Mouse (Mus musculus): ENCODE data around the gene Msh6. TPM values are rescaled to one million over a fixed set of nuclear protein-coding genes. Genes with fewer than 3 reads are reported as not detected.
"Not testable (repeated sequence)": the region's sequence is repeated elsewhere in the genome, so short reads cannot be mapped to it uniquely, and the experiment has no call there.

The Msh6 gene
- polyA plus RNA-seq, 1 experiment from 2014 or later = 89.1 TPM

DNA sequence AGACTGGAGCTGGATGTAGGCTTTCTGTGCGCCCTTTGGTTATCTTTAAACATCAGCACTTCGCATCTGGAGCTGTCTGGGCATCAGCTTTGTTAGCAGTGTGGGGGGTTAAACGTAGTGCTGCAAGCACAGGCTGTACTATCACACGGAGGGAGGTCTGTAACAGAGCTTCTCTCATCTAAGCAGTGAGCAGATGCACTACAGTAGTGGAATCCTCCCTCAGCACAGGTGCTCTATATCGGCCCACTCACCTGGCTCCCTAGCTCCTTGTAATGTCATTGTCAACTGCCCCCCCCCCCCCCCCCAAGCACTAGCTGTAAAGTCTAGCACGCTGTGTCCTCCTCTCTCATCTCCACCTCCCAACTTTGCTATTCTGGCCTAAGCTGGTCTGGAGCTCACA lies 12.6 kb downstream of the Msh6 start:
- no peak overlapping the region for H3K27ac ChIP-seq (replicated peaks)
- H3K36me3 ChIP-seq (replicated peaks) = peaks cover 100% of the 10 kb centered on the region
- H3K4me3 ChIP-seq = no peak overlapping the region
- H3K27me3 ChIP-seq (replicated peaks; ENCODE audit: low read depth, poor library complexity, severe bottlenecking) = no peaks in the 10 kb centered on the region
- WGBS = 80% methylated on average over 6 of the region's 6 CpGs
- no peaks in the 10 kb centered on the region for H3K4me1 ChIP-seq
- no peaks in the 10 kb centered on the region for H3K9me3 ChIP-seq
- DNase-seq (ENCODE audit: low spot score) = no peak

- no peak overlapping the region for H3K27ac ChIP-seq (replicated peaks)
- WGBS = 92% methylated on average over 3 of the region's 3 CpGs
- no peaks in the 10 kb centered on the region for H3K4me1 ChIP-seq
- no peak for DNase-seq (ENCODE audit: low spot score)
- H3K9me3 ChIP-seq = no peaks in the 10 kb centered on the region
- no peaks in the 10 kb centered on the region for H3K27me3 ChIP-seq (replicated peaks; ENCODE audit: low read depth, poor library complexity, severe bottlenecking)
- peaks cover 100% of the 10 kb centered on the region for H3K36me3 ChIP-seq (replicated peaks)
- H3K4me3 ChIP-seq = no peak overlapping the region
These were observed 17.3 kb downstream of the Msh6 start for GRCm38 (mm10) chr17:87992154-87992553.

DNA sequence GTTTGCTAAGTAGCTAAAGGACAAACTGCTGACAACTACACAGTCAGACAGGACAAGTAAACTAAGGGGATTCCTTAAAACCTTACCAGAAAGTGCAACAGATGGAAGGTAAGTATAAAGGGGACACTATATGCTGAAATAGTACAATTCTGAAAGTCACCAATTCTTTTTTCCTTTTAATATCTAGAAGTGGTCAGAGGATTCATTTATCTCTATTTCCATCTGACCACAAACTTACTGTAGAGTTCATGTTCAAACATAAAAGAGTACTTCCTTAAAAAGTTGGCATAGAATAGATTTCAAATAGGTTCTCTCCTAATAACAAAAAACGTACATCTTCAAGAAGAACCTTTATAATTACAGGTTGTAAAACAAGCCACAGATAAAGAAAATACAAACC lies 18.5 kb downstream of the Msh6 start:
- Histone ChIP-seq H3K27ac (replicated peaks) (no peak overlapping the region), H3K4me3 (no peak overlapping the region), H3K9me3 (no peaks in the 10 kb centered on the region), H3K4me1 (no peaks in the 10 kb centered on the region), H3K36me3 (replicated peaks) (peaks cover 100% of the 10 kb centered on the region), H3K27me3 (replicated peaks; ENCODE audit: low read depth, poor library complexity, severe bottlenecking) (no peaks in the 10 kb centered on the region)
- 93% methylated on average over 1 of the region's 1 CpGs for WGBS
- DNase-seq (ENCODE audit: low spot score) = no peak

GRCm38 (mm10) chr17:87997808-87998207 lies 22.9 kb downstream of the Msh6 start:
- Histone ChIP-seq H3K9me3 (no peaks in the 10 kb centered on the region), H3K27ac (replicated peaks) (no peak overlapping the region), H3K36me3 (replicated peaks) (peaks cover 95% of the 10 kb centered on the region), H3K4me1 (no peaks in the 10 kb centered on the region), H3K27me3 (replicated peaks; ENCODE audit: low read depth, poor library complexity, severe bottlenecking) (no peaks in the 10 kb centered on the region), H3K4me3 (no peak overlapping the region)
- DNase-seq (ENCODE audit: low spot score) = no peak
- 89% methylated on average over 4 of the region's 4 CpGs for WGBS

DNA sequence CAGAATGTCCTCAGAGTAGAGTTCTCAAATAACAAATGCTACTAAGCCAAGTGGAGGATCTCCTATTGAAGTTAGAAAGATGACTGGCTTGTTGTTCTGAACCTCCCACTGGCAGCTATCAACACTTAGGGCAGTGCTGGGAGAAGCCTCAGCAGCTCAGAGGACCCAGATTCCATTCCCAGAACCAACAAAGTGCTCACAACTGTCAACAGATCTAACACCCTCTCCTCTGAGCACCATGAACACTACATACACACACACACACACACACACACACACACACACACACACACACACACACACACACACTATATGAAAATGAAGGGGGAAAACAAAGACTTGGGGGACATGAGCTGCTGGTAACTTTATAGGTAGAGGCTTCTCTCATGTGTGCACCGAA lies 30.0 kb downstream of the Msh6 start:
- Histone ChIP-seq H3K36me3 (replicated peaks) (peaks cover 90% of the 10 kb centered on the region), H3K27ac (replicated peaks) (no peak overlapping the region), H3K27me3 (replicated peaks; ENCODE audit: low read depth, poor library complexity, severe bottlenecking) (no peaks in the 10 kb centered on the region), H3K4me3 (no peak overlapping the region), H3K4me1 (no peaks in the 10 kb centered on the region), H3K9me3 (no peaks in the 10 kb centered on the region)
- 83% methylated on average over 1 of the region's 1 CpGs for WGBS
- no peak for DNase-seq (ENCODE audit: low spot score)

GRCm38 (mm10) chr17:88006956-88007355 lies 32.1 kb downstream of the Msh6 start:
- 84% methylated on average over 8 of the region's 8 CpGs for WGBS

DNA sequence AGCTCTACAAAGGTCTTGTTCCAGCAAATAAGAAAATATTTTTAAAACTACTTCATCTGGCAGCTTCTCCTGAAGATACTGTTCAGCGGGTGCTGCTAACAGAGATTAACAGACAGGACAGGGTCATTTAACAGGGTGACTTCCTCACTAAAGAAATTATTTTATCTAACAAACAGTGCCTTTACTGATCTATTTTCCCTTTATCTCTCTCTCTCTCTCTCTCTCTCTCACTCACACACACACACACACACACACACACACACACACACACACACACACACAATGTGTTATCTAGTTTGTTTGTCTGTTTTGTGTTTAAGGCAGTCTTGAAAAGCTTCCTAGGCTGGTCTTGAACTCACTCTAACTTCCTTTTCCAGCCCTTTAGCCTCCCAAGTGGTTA lies 39.6 kb downstream of the Msh6 start:
- H3K9me3 ChIP-seq = no peaks in the 10 kb centered on the region
- no peaks in the 10 kb centered on the region for H3K4me1 ChIP-seq
- H3K27ac ChIP-seq (replicated peaks) = no peak overlapping the region
- peaks cover 63% of the 10 kb centered on the region for H3K36me3 ChIP-seq (replicated peaks)
- 92% methylated on average over 1 of the region's 1 CpGs for WGBS
- no peak overlapping the region for H3K4me3 ChIP-seq
- DNase-seq (ENCODE audit: low spot score) = no peak
- no peaks in the 10 kb centered on the region for H3K27me3 ChIP-seq (replicated peaks; ENCODE audit: low read depth, poor library complexity, severe bottlenecking)

More at GRCm38 (mm10) chr17:88006956-88007355, 32.1 kb downstream of the Msh6 start:
- H3K9me3 ChIP-seq = no peaks in the 10 kb centered on the region
- H3K4me3 ChIP-seq = no peak overlapping the region
- no peaks in the 10 kb centered on the region for H3K4me1 ChIP-seq
- H3K36me3 ChIP-seq (replicated peaks) = peaks cover 94% of the 10 kb centered on the region
- H3K27ac ChIP-seq (replicated peaks) = no peak overlapping the region
- no peaks in the 10 kb centered on the region for H3K27me3 ChIP-seq (replicated peaks; ENCODE audit: low read depth, poor library complexity, severe bottlenecking)
- no peak for DNase-seq (ENCODE audit: low spot score)

GRCm38 (mm10) chr17:88016027-88016426 lies 41.2 kb downstream of the Msh6 start:
- DNase-seq (ENCODE audit: low spot score); H3K9me3 ChIP-seq; H3K27ac ChIP-seq (replicated peaks); H3K4me1 ChIP-seq; H3K27me3 ChIP-seq (replicated peaks; ENCODE audit: low read depth, poor library complexity, severe bottlenecking); H3K4me3 ChIP-seq: not testable (repeated sequence)
- WGBS = 91% methylated on average over 8 of the region's 8 CpGs
- peaks cover 47% of the 10 kb centered on the region for H3K36me3 ChIP-seq (replicated peaks)

DNA sequence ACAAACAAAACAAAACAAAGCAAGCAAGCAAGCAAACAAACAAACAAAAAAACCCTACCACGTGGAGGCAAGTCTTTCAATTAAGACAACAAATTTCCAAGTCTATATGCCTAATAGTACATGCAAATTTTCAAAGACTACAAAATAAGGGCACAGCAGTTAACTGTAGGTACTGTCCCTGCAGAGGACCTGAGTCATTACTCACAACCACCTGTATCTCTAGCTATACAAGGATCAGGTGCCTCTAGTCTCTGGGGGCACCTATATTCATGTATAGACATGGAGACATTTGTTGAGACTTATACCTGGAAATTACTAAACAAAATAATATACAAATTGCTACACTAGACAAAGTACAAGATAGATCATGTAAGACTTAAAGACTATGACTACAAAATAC lies 49.1 kb downstream of the Msh6 start:
- H3K27me3 ChIP-seq (replicated peaks; ENCODE audit: low read depth, poor library complexity, severe bottlenecking) = no peaks in the 10 kb centered on the region
- H3K4me3 ChIP-seq = no peak overlapping the region
- no peaks in the 10 kb centered on the region for H3K36me3 ChIP-seq (replicated peaks)
- H3K4me1 ChIP-seq = no peaks in the 10 kb centered on the region
- 85% methylated on average over 1 of the region's 1 CpGs for WGBS
- H3K9me3 ChIP-seq = no peaks in the 10 kb centered on the region
- H3K27ac ChIP-seq (replicated peaks) = no peak overlapping the region
- DNase-seq (ENCODE audit: low spot score) = no peak

DNA sequence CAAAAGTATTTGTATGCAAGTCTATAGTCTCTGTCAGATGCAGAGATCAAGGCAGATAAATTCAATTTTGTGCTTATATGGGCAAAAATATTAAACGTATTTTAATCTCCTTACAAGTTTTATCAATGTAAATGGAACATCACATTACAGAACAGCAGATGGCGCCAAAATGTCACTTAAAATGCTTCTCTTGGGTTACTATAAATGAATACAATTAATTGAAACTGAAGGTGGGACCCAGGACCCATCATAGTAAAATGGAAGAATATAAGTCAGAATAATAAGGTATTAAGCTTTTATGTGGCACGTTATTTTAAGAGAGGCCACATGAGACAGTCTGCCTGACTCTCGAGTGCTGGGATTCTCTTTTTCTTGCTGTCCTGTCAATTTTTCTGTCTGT lies 50.4 kb downstream of the Msh6 start:
- Histone ChIP-seq H3K4me1 (0 out of 2 replicates have a peak, but pooled peaks cover 2% of the 10 kb centered on the region), H3K4me3 (no peak overlapping the region), H3K36me3 (replicated peaks) (peaks cover 5% of the 10 kb centered on the region; the same call in 1 of the 2 replicates), H3K27ac (replicated peaks) (no peak overlapping the region), H3K9me3 (no peaks in the 10 kb centered on the region), H3K27me3 (replicated peaks; ENCODE audit: low read depth, poor library complexity, severe bottlenecking) (no peaks in the 10 kb centered on the region)
- no peak for DNase-seq (ENCODE audit: low spot score)
- WGBS = 54% methylated on average over 4 of the region's 4 CpGs

DNA sequence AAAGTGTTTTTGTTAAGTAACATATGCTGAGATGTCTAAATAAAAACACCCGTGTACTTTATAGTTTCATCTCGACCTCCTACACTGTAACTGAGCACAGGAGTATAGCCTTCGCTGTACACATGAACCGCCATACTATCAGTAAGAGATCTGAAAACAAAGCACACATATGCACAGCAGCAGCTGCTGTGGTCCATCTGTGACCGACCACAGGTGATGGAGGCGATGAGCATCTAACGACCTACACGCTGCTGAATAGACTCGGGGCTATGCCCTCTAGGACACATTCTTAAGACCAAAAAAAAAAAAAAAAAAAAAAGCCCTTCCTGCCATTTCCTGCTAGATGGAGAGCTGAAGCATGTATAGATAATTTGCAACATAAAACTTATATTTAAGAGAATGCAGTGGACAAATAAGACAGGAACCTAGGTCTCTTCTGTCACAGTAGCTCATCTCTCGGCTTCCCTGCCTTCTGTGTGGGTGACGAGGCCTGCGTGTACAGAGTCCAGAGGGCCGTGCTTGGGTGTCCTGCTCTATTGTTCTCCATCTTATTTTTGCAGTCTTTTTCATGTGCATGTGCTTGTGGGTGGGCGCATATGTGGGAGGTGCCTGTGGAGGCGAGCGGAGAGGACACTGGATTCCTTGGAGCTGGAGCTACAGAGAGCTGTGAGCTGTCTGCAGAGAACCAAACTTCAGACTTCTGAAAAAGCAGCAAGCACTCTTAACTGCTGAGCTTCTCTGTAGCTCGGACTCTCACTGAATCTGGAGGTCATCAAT lies 54.5 kb downstream of the Msh6 start:
- Histone ChIP-seq H3K27ac (replicated peaks) (no peak overlapping the region), H3K4me1 (0 out of 2 replicates have a peak, but pooled peaks cover 2% of the 10 kb centered on the region), H3K36me3 (replicated peaks) (peaks cover 9% of the 10 kb centered on the region; the same call in 1 of the 2 replicates), H3K27me3 (replicated peaks; ENCODE audit: low read depth, poor library complexity, severe bottlenecking) (no peaks in the 10 kb centered on the region), H3K9me3 (no peaks in the 10 kb centered on the region), H3K4me3 (no peak overlapping the region)
- WGBS = 93% methylated on average over 17 of the region's 17 CpGs
- no peak for DNase-seq (ENCODE audit: low spot score)

GRCm38 (mm10) chr17:88031755-88032154 lies 56.9 kb downstream of the Msh6 start:
- H3K4me3 ChIP-seq = no peak overlapping the region
- no peak for DNase-seq (ENCODE audit: low spot score)
- 0 out of 2 replicates have a peak, but pooled peaks cover 2% of the 10 kb centered on the region for H3K4me1 ChIP-seq
- no peak overlapping the region for H3K27ac ChIP-seq (replicated peaks)
- peaks cover 12% of the 10 kb centered on the region; the same call in 1 of the 2 replicates for H3K36me3 ChIP-seq (replicated peaks)
- no peaks in the 10 kb centered on the region for H3K9me3 ChIP-seq
- H3K27me3 ChIP-seq (replicated peaks; ENCODE audit: low read depth, poor library complexity, severe bottlenecking) = no peaks in the 10 kb centered on the region
- 90% methylated on average over 5 of the region's 5 CpGs for WGBS

DNA sequence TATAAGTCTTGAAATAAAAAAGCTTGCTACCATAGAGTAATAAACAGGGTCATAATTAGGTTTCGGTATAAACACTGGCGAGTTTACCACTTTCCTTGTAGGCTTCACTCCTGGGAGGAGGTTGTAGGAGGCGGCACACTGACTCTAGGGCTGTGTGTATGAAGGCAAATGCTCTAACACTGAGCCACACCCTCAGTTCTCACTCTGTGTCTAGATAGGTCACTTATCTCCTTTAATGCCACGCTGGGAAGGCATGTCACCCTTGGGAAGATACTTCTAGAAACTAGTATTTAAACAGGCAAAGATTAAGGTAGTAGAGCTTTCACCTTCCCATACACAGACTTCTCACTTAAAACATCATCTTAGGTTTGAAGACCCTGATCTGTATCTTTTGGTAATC lies 59.6 kb downstream of the Msh6 start:
- whole genome bisulfite sequencing = 89% methylated on average over 4 of the region's 4 CpGs
- Histone ChIP-seq H3K9me3 (no peaks in the 10 kb centered on the region), H3K27ac (replicated peaks) (no peak overlapping the region), H3K4me3 (no peak overlapping the region), H3K27me3 (replicated peaks; ENCODE audit: low read depth, poor library complexity, severe bottlenecking) (no peaks in the 10 kb centered on the region), H3K4me1 (0 out of 2 replicates have a peak, but pooled peaks cover 2% of the 10 kb centered on the region), H3K36me3 (replicated peaks) (peaks cover 11% of the 10 kb centered on the region; the same call in 1 of the 2 replicates)
- DNase-seq (ENCODE audit: low spot score) = no peak

Data from embryonic facial prominence, embryonic 10.5 days (tissue).